Mouse (Mus musculus): Measurements from ENCODE around the gene Taf1c.

- TF ChIP-seq CTCF (IDR thresholded peaks at IDR 0.05) (no peak), EP300 (IDR thresholded peaks at IDR 0.05) (no peak)
Observed at GRCm38 (mm10) chr8:119623061-119623460, 18.0 kb upstream of the Taf1c start.
